Mouse (Mus musculus): ENCODE measurements around the gene Gm609. TPM values are rescaled to one million over a fixed set of nuclear protein-coding genes. Genes with fewer than 3 reads are reported as not detected.
"Not testable (repeated sequence)": the region's sequence is repeated elsewhere in the genome, so short reads cannot be mapped to it uniquely, and the experiment has no call there.

Gene Gm609
- under 1 TPM in 1 of 2 experiments, not detected in 1; 0.14 TPM for total RNA-seq (2021)

GRCm38 (mm10) chr16:45492927-45493326 is at the start of gene Gm609:
Gm609 (minus strand) TSS chr16:45492969.
- DNase-seq (ENCODE audit: low spot score in 2 of 2) = no peak
- intact Hi-C loops (cut with DNase I) = no loop called here

DNA sequence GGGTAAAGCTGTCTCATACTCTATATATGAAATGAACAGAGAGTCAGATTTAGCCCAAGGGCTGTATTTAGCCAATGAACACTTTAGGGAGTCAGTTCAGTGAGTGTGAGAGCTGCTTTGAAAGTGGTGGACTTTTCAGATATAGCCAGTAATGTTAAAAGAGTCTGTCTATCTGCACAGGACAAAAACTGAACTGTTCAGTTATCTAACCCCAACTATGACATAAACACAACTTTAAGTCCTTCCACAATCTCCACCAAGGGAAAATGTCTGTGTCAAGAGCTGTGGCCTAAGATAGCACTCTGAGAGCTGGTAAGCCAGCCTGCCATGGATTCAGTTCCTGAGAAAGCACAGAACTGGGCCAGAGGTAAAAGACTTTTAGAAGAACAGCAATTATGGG is 49.3 kb upstream of the Gm609 start:
- DNase-seq (ENCODE audit: low spot score in 2 of 2) = no peak
- intact Hi-C loops (cut with DNase I) = no loop called here

DNA sequence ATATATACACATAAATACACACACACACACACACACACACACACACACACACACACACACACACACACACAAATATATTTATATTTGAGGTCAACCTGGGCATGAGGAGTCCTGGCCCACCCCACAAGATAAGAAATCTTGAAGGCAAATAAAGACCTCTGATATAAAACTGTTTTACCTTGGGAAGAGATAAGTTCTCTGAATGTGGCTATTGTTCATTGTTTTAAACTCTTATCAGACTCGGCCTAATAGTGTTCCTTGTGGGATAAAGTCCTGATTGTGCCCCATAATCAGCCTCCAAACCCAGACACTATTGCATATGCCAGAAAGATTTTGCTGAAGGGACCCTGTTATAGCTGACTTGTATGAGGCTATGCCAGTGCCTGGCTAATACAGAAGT is 45.6 kb upstream of the Gm609 start:
- intact Hi-C loops (cut with DNase I); DNase-seq (ENCODE audit: low spot score in 2 of 2): not testable (repeated sequence)

GRCm38 (mm10) chr16:45535009-45535408 is 42.2 kb upstream of the Gm609 start, which contains the start of gene Slc9c1:
Slc9c1 (plus strand) TSS chr16:45535309.
- intact Hi-C loops (cut with DNase I) = no loop called here
- DNase-seq (ENCODE audit: low spot score in 2 of 2) = no peak

- intact Hi-C loops (cut with DNase I) = no loop called here
- DNase-seq (ENCODE audit: low spot score in 2 of 2) = no peak
Observed at GRCm38 (mm10) chr16:45531950-45532349, 39.2 kb upstream of the Gm609 start, which contains the start of gene Gm17783. Gm17783 (minus strand) TSS chr16:45532050.

- DNase-seq (ENCODE audit: low spot score in 2 of 2) = no peak
- intact Hi-C loops (cut with DNase I) = no loop called here
Observed at GRCm38 (mm10) chr16:45525551-45525950, 32.8 kb upstream of the Gm609 start.

DNA sequence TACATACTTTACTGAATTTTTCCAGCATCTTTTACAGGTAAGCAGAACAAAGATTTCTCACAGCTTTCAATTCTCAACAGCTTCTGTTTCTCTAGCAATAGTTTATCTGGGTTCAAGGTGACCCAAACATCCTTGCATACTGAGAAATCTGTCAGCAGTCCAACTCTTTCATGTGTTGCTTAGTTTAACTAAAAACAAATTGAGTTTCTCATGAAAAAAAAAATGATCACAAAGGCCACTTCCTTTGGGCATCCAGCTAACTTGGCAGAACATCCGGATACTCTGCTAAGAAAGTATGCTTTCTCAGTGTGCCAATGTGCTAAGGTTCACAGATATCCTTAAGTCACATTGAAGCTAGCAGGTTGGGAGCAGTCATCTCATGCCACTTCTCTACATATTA is 2.6 kb upstream of the Gm609 start:
- no peak for DNase-seq (ENCODE audit: low spot score in 2 of 2)
- intact Hi-C loops (cut with DNase I) = no loop called here

DNA sequence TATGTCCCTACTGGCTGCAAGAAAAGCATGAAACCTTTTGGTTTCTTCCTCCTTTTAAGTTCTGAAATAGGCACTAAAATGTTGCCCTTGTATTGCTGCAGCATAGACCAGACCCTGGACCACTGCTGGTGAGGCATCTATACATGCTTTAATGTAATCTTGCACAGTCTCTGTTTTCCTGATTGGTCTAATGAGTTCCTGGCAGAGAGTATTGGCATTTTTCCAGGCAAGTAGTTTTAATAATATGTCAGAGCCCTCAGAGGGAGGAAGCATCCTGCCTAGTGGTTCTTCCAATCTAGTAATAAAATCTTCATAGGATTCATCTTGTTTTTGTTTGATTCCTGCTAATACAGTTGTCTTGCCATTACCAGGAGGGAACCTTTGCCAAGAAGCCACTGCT is 15.8 kb downstream of the Gm609 start:
- intact Hi-C loops (cut with DNase I) = no loop called here
- DNase-seq (ENCODE audit: low spot score in 2 of 2) = no peak

DNA sequence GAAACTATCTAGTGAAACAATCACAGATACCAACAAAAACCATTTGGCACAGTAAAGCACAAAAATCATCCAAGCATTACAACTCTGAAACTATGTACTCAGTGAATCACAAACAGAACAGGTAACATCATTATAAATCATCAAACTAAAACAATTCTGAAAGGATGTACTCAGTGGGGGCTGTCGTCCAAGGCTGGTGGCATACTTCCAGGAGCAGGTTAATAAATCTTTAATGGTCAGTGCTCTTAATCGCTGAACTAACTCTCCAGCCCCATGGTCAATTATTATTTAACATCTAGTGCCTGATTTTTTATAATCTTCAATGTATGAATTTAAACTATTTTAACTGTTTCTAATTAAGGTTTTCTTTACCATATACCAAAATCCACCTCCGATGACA is 20.9 kb downstream of the Gm609 start:
- DNase-seq (ENCODE audit: low spot score in 2 of 2); intact Hi-C loops (cut with DNase I): not testable (repeated sequence)

- intact Hi-C loops (cut with DNase I) = no loop called here
- no peak for DNase-seq (ENCODE audit: low spot score in 2 of 2)
Observed at GRCm38 (mm10) chr16:45454762-45455161, 38.0 kb downstream of the Gm609 start.

- intact Hi-C loops (cut with DNase I) = no loop called here
- no peak for DNase-seq (ENCODE audit: low spot score in 2 of 2)
Observed at GRCm38 (mm10) chr16:45437230-45437739, 55.5 kb downstream of the Gm609 start.

- intact Hi-C loops (cut with DNase I) = no loop called here
- no peak for DNase-seq (ENCODE audit: low spot score in 2 of 2)
Observed at GRCm38 (mm10) chr16:45435591-45435990, 57.2 kb downstream of the Gm609 start.

- intact Hi-C loops (cut with DNase I) = no loop called here
Observed at GRCm38 (mm10) chr16:45427651-45428050, 65.1 kb downstream of the Gm609 start.

DNA sequence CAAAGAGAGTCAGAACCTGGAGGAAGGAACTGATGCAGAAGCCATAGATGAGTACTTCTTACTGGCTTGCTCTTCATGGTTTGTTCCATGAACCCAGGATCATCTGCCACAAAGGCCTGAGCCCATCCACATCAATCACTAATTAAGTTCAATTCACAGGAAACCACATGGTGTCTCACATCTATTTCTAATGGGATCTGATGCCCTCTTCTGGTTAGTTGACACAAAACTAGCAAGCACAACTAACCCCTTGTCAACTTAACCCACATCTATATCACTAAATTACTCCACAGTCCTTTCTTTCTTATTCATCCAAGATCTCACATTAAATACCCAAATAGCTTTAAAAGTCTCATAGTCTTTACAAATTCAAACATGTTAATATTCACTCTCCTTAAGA is 79.3 kb downstream of the Gm609 start:
- no peak for DNase-seq (ENCODE audit: low spot score in 2 of 2)
- intact Hi-C loops (cut with DNase I) = loop anchor here (5.0 kb wide), 1 partner anchor 216 kb away; no protein-coding TSS in a partner anchor

More at GRCm38 (mm10) chr16:45427651-45428050, 65.1 kb downstream of the Gm609 start:
- no peak for DNase-seq (ENCODE audit: low spot score in 2 of 2)

DNA sequence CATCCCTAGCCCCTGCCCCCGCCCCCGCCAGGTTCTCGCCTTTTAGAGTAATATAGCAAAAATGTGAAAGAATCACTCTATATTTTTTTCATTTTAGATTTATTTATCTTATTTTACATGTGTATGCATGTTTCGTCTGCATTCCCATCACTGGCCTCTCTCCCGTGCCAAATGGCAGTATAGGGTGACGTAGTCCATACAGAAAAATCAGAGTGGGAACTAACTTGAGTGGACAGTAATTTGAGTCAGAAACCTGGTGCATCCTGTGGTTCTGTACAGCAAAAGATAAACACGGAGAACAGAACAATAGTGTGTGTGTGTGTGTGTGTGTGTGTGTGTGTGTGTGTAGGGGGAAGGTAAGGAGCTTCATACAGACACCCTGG is 83.7 kb downstream of the Gm609 start:
- not testable (repeated sequence) for DNase-seq (ENCODE audit: low spot score in 2 of 2)
- intact Hi-C loops (cut with DNase I) = loop anchor here (5.0 kb wide), 1 partner anchor 198 kb away; no protein-coding TSS in a partner anchor

DNA sequence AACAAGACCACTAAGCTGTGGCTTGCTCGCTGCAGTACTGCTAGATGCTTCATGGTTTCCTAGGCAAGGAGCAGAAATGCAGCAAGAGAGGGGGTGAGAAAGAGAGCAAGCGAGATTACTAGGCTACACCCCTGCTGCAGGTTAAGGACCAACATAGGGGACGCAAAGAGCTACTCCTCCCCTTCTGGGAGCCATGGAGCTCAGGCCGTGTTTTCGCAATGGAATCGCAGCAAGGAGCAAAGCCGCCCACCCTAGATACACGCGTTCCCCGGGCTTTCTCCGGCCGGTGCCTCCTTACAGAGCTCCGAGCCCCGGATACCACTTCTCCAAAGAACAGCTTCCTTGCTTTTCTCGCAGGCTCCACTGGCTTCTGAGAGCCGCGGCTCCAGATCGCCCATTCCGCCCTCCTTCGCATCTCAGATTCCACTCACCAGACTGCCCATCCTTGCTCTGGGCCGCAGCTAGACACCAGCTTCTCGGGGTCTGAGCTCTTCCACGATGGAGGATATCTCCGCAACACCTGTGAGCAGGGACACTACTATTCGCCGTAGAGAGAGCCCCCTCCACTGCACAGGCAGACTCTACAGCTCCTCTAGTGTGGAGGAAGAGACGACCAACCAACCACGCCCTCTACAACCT is 84.2 kb downstream of the Gm609 start, which contains the start of gene Cd200:
Cd200 (minus strand) TSS at position 629 of the 639 bp plus-strand sequence.
- peak; percentile 66 to 76 for DNase-seq (ENCODE audit: low spot score in 2 of 2)
- intact Hi-C loops (cut with DNase I) = loop anchor here (5.0 kb wide), 1 partner anchor 199 kb away; no protein-coding TSS in a partner anchor

GRCm38 (mm10) chr16:45407645-45408400 is 84.9 kb downstream of the Gm609 start:
- DNase-seq (ENCODE audit: low spot score in 2 of 2) = peak; percentile 14 to 19
- intact Hi-C loops (cut with DNase I) = loop anchor here (5.0 kb wide), 1 partner anchor 199 kb away; no protein-coding TSS in a partner anchor

DNA sequence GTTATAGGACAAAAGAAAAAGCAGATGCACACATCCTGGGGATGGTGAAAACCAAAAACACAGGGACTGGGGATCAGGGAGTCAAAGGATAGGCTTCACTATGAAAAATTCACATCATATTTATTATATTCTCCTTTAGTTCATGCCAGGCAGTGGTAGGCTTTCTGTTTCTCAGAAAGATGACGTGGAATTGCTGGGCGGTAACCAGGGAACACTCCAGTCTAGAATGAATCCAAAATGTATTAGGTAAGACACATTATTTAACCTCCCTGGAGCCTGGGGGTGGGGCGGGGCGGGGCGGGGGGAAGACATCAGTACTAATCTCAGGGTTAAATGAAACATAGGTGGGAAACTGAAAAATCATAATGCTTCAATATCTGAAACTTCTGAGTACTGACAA is 85.7 kb downstream of the Gm609 start:
- intact Hi-C loops (cut with DNase I) = loop anchor here (5.0 kb wide), 1 partner anchor 200 kb away; no protein-coding TSS in a partner anchor

GRCm38 (mm10) chr16:45402951-45403350 is 89.8 kb downstream of the Gm609 start:
- intact Hi-C loops (cut with DNase I) = no loop called here
- no peak for DNase-seq (ENCODE audit: low spot score in 2 of 2)

More for the DNA sequence above, 85.7 kb downstream of the Gm609 start:
- peak in 1 of 2 experiments; percentile 56 for DNase-seq (ENCODE audit: low spot score in 2 of 2)

GRCm38 (mm10) chr16:45402036-45402435 is 90.7 kb downstream of the Gm609 start:
- DNase-seq (ENCODE audit: low spot score in 2 of 2) = no peak
- intact Hi-C loops (cut with DNase I) = no loop called here

Data from left cerebral cortex, postnatal 25 days (tissue).